Mouse (Mus musculus): ENCODE results near the gene Gpatch8. TPM values are rescaled to one million over a fixed set of nuclear protein-coding genes. Genes with fewer than 3 reads are reported as not detected.
"Not testable (repeated sequence)": the region's sequence is repeated elsewhere in the genome, so short reads cannot be mapped to it uniquely, and the experiment has no call there.

Gpatch8 gene
- polyA plus RNA-seq, 1 experiment: 17.3 TPM

DNA sequence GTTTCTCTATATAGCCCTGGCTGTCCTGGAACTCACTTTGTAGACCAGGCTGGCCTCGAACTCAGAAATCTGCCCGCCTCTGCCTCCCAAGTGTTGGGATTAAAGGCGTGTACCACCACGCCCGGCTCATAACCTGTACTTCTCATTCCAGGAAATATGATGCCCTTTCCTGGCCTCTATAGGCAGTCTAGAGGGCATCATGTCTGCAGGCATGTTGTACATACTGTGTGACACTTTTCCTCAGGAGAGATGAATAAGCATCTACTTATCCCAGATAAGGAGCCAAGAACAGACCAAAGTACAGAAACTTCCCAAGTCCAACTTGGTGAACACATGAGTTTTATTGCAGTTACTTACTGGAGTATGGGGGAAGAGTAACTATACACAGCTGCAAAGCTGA is 2.5 kb upstream of the Gpatch8 start:
- H3K4me1 ChIP-seq (ENCODE audit: control insufficient read depth, insufficient read depth, low read length): peaks cover 8% of the 10 kb centered on the region
- H3K4me3 ChIP-seq (replicated peaks; ENCODE audit: extremely low read depth, low read depth, low read length): no peak overlapping the region
- DNase-seq: no peak
- 85% methylated on average over 5 of the region's 5 CpGs for WGBS
- TF ChIP-seq POLR2A (IDR thresholded peaks at IDR 0.05; ENCODE audit: borderline replicate concordance, extremely low read depth, low read depth, low read length) (no peak), CTCF (IDR thresholded peaks at IDR 0.05; ENCODE audit: insufficient read depth, low read length) (no peak)

GRCm38 (mm10) chr11:102557386-102557785 is 1.2 kb upstream of the Gpatch8 start:
- TF ChIP-seq POLR2A (IDR thresholded peaks at IDR 0.05; ENCODE audit: borderline replicate concordance, extremely low read depth, low read depth, low read length) (no peak), CTCF (IDR thresholded peaks at IDR 0.05; ENCODE audit: insufficient read depth, low read length) (no peak)
- no peak for DNase-seq
- 94% methylated on average over 1 of the region's 1 CpGs for WGBS
- Histone ChIP-seq H3K4me3 (replicated peaks; ENCODE audit: extremely low read depth, low read depth, low read length) (no peak overlapping the region), H3K4me1 (ENCODE audit: control insufficient read depth, insufficient read depth, low read length) (peaks cover 8% of the 10 kb centered on the region)

- 8% methylated on average over 3 of the region's 3 CpGs for WGBS
Measured at GRCm38 (mm10) chr11:102556716-102557074, 503 bp upstream of the Gpatch8 start.

GRCm38 (mm10) chr11:102555400-102556030 is 677 bp downstream of the Gpatch8 start:
- under 1% methylated on average over 39 of the region's 39 CpGs for WGBS
- DNase-seq: no peak
- no peak for TF ChIP-seq CTCF (IDR thresholded peaks at IDR 0.05; ENCODE audit: insufficient read depth, low read length)
- TF ChIP-seq POLR2A (IDR thresholded peaks at IDR 0.05; ENCODE audit: borderline replicate concordance, extremely low read depth, low read depth, low read length): no peak

More at GRCm38 (mm10) chr11:102556716-102557074, 503 bp upstream of the Gpatch8 start:
- no peak for DNase-seq
- Histone ChIP-seq H3K4me1 (ENCODE audit: control insufficient read depth, insufficient read depth, low read length) (peaks cover 8% of the 10 kb centered on the region), H3K4me3 (replicated peaks; ENCODE audit: extremely low read depth, low read depth, low read length) (no peak overlapping the region)
- TF ChIP-seq POLR2A (IDR thresholded peaks at IDR 0.05; ENCODE audit: borderline replicate concordance, extremely low read depth, low read depth, low read length) (no peak), CTCF (IDR thresholded peaks at IDR 0.05; ENCODE audit: insufficient read depth, low read length) (no peak)

GRCm38 (mm10) chr11:102552051-102552450 is 4.1 kb downstream of the Gpatch8 start:
- Histone ChIP-seq H3K4me1 (ENCODE audit: control insufficient read depth, insufficient read depth, low read length) (peaks cover 8% of the 10 kb centered on the region), H3K4me3 (replicated peaks; ENCODE audit: extremely low read depth, low read depth, low read length) (no peak overlapping the region)
- WGBS: 90% methylated on average over 3 of the region's 3 CpGs
- DNase-seq: no peak
- TF ChIP-seq POLR2A (IDR thresholded peaks at IDR 0.05; ENCODE audit: borderline replicate concordance, extremely low read depth, low read depth, low read length): no peak
- TF ChIP-seq CTCF (IDR thresholded peaks at IDR 0.05; ENCODE audit: insufficient read depth, low read length): no peak

More at GRCm38 (mm10) chr11:102555400-102556030, 677 bp downstream of the Gpatch8 start:
- Histone ChIP-seq H3K4me1 (ENCODE audit: control insufficient read depth, insufficient read depth, low read length) (peaks cover 8% of the 10 kb centered on the region), H3K4me3 (replicated peaks; ENCODE audit: extremely low read depth, low read depth, low read length) (peak overlapping the region; percentile 86)

DNA sequence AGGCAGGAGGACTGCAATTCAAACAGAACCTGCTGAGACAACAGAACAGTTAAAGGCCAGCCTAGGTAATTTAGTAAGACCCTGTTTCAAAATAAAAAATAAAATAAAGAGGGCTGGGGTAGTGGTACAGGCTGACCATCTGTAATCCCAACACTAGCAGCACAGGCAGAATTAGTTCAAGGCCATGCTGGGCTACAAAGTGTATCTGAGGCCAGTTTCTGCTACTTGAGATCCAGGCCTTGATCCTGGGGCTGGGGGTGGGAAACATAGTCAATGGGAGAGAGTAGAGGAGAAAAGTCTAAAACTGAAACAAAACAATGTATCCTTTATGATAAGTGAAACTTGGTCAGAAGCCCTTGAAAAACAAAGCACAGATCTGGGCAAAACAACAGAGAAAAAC is 5.0 kb downstream of the Gpatch8 start:
- TF ChIP-seq POLR2A (IDR thresholded peaks at IDR 0.05; ENCODE audit: borderline replicate concordance, extremely low read depth, low read depth, low read length): no peak
- no peak for TF ChIP-seq CTCF (IDR thresholded peaks at IDR 0.05; ENCODE audit: insufficient read depth, low read length)
- Histone ChIP-seq H3K4me3 (replicated peaks; ENCODE audit: extremely low read depth, low read depth, low read length) (no peak overlapping the region), H3K4me1 (ENCODE audit: control insufficient read depth, insufficient read depth, low read length) (peaks cover 5% of the 10 kb centered on the region)
- DNase-seq: no peak

DNA sequence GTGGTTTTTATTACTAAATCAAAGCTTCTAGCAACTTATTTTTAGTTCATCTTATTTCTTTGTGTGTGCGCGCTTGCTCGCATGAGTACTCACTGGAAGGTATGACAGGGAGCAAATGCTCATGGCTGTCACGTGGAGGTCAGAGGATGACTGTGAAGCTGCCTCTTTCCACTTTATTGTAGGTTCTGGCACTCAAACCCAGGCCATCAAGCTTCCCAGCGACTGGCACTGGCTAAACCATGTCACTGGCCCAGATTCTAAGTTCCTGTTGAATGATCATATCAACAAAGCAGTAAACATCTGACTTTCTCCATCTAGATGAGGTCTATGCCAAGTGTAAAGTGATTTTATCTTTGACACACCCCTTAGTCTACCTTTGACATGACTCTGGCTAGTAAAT is 14.7 kb downstream of the Gpatch8 start:
- TF ChIP-seq CTCF (IDR thresholded peaks at IDR 0.05; ENCODE audit: insufficient read depth, low read length) (no peak), POLR2A (IDR thresholded peaks at IDR 0.05; ENCODE audit: borderline replicate concordance, extremely low read depth, low read depth, low read length) (no peak)
- DNase-seq: no peak
- peaks cover 13% of the 10 kb centered on the region for H3K4me1 ChIP-seq (ENCODE audit: control insufficient read depth, insufficient read depth, low read length)
- WGBS: 69% methylated on average over 5 of the region's 5 CpGs
- H3K4me3 ChIP-seq (replicated peaks; ENCODE audit: extremely low read depth, low read depth, low read length): no peak overlapping the region

DNA sequence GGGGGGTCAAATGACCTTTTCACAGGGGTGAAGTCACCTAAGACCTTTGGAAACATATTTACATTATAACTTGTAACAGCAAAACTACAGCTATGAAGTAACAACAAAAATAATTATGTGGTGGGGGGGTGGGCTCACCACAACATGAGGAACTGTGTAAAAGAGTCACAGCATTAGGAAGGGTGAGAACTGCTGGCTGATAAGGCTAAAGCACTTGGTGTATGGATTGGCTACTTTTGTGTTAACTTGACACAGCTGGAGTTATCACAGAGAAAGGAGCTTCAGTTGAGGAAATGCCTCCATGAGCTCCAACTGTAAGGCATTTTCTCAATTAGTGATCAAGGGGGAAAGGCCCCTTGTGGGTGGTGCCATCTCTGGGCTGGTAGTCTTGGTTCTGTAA is 15.9 kb downstream of the Gpatch8 start:
- not testable (repeated sequence) for DNase-seq; H3K4me1 ChIP-seq (ENCODE audit: control insufficient read depth, insufficient read depth, low read length); H3K4me3 ChIP-seq (replicated peaks; ENCODE audit: extremely low read depth, low read depth, low read length)

DNA sequence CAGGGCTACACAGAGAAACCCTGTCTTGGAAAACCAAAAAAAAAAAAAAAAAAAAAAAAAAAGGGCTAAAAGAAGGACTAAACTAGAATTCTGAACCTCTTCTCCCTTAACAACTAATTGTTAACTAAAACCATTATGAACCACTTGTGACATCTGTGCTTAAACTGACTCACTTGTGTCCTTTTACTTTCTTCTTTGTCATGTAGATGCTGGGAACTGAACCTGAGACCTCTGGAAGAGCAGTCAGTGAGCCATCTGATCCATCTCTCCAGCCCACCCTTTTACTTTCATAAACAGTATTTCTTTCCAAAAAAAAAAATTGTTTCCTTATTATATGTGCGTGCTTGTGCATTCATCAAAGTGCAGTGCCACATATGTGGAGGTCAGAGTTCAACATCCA is 16.5 kb downstream of the Gpatch8 start:
- 67% methylated on average over 1 of the region's 1 CpGs for WGBS
- TF ChIP-seq POLR2A (IDR thresholded peaks at IDR 0.05; ENCODE audit: borderline replicate concordance, extremely low read depth, low read depth, low read length) (no peak), CTCF (IDR thresholded peaks at IDR 0.05; ENCODE audit: insufficient read depth, low read length) (no peak)

DNA sequence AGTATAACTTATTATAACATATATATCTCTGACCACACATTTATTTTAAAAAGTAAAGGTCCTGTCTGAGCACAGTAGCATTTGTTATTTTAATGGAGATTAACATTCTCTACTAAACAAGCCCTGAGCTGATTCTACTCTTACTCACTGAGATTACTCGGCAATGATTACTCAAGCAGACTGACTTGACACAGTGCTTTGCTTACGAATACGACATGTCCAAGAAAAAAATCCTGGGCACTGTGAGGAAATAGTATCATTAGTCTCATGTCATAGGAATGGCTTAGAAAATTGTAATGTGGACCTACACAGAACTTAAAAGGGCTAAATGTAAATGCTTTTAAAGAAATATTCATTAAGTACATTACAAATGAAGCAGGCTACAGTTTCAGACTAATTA is 20.0 kb downstream of the Gpatch8 start:
- TF ChIP-seq CTCF (IDR thresholded peaks at IDR 0.05; ENCODE audit: insufficient read depth, low read length): no peak
- TF ChIP-seq POLR2A (IDR thresholded peaks at IDR 0.05; ENCODE audit: borderline replicate concordance, extremely low read depth, low read depth, low read length): no peak
- Histone ChIP-seq H3K4me1 (ENCODE audit: control insufficient read depth, insufficient read depth, low read length) (peaks cover 3% of the 10 kb centered on the region), H3K4me3 (replicated peaks; ENCODE audit: extremely low read depth, low read depth, low read length) (no peak overlapping the region)
- WGBS: 45% methylated on average over 3 of the region's 3 CpGs
- DNase-seq: no peak

More for the DNA sequence above, 16.5 kb downstream of the Gpatch8 start:
- peaks cover 9% of the 10 kb centered on the region; the same call in 1 of the 2 replicates for H3K4me1 ChIP-seq (ENCODE audit: control insufficient read depth, insufficient read depth, low read length)
- no peak overlapping the region for H3K4me3 ChIP-seq (replicated peaks; ENCODE audit: extremely low read depth, low read depth, low read length)
- no peak for DNase-seq

All from lung, adult 2 months (tissue).